Mouse (Mus musculus): ENCODE data around the gene Dnah17. TPM values are rescaled to one million over a fixed set of nuclear protein-coding genes. Genes with fewer than 3 reads are reported as not detected.

Gene Dnah17
- polyA plus RNA-seq, 2 experiments from 2014 or later = 0.55 to 0.67 TPM

- ATAC-seq = no peak
These were observed 137.0 kb downstream of the Dnah17 start for GRCm38 (mm10) chr11:117993190-117994175.

GRCm38 (mm10) chr11:117991502-117992470, 138.6 kb downstream of the Dnah17 start:
- ATAC-seq = peak; percentile 64

- peak; percentile 34 for ATAC-seq
These were observed 140.5 kb downstream of the Dnah17 start for GRCm38 (mm10) chr11:117989926-117990325.

GRCm38 (mm10) chr11:117989241-117989640, 141.2 kb downstream of the Dnah17 start:
- ATAC-seq = no peak

GRCm38 (mm10) chr11:117987968-117988367, 142.5 kb downstream of the Dnah17 start:
- no peak for ATAC-seq

GRCm38 (mm10) chr11:117987032-117987451, 143.4 kb downstream of the Dnah17 start:
- peak; percentile 42 for ATAC-seq

GRCm38 (mm10) chr11:117986126-117987031, 144.1 kb downstream of the Dnah17 start, which contains the start of gene Pgs1:
TSS of gene Pgs1 (plus strand) at chr11:117986292.
- ATAC-seq = peak; percentile 76

- no peak for ATAC-seq
These were observed 146.7 kb downstream of the Dnah17 start for GRCm38 (mm10) chr11:117983770-117984169.

GRCm38 (mm10) chr11:117982426-117982825, 148.0 kb downstream of the Dnah17 start:
- no peak for ATAC-seq

GRCm38 (mm10) chr11:117979388-117979787, 151.0 kb downstream of the Dnah17 start:
- no peak for ATAC-seq

GRCm38 (mm10) chr11:117977694-117978360, 152.6 kb downstream of the Dnah17 start:
- no peak for ATAC-seq

- no peak for ATAC-seq
These were observed 154.3 kb downstream of the Dnah17 start for GRCm38 (mm10) chr11:117976081-117976582.

- ATAC-seq = no peak
These were observed 155.0 kb downstream of the Dnah17 start for GRCm38 (mm10) chr11:117975211-117975967.

- ATAC-seq = no peak
These were observed 155.9 kb downstream of the Dnah17 start for GRCm38 (mm10) chr11:117974327-117975125.

- ATAC-seq = no peak
These were observed 156.9 kb downstream of the Dnah17 start for GRCm38 (mm10) chr11:117973569-117973968.

GRCm38 (mm10) chr11:117972656-117973558, 157.5 kb downstream of the Dnah17 start:
- no peak for ATAC-seq

Measured in CD4-positive, CD25-positive, alpha-beta regulatory T cell, adult 4 months (primary cell).